Mouse (Mus musculus) heart, postnatal 0 days (tissue): ENCODE measurements at regions not wholly inside any gene's neighbourhood (a gene's known extent, or its start where the extent isn't known, plus 50 kb on each side); places are given as distances from the start of the nearest gene placed in this dataset.

Experiments
- CTCF ChIP-seq: IDR thresholded peaks from 2 replicates; pipeline ENCODE4 v1.5.1; 2016; ENCODE audit warnings: antibody characterized with exemption, control low read depth, low read depth
- EP300 ChIP-seq: IDR thresholded peaks from 2 replicates; pipeline ENCODE4 v1.6.1; 2016; ENCODE audit warnings: antibody characterized with exemption, low read depth

DNA sequence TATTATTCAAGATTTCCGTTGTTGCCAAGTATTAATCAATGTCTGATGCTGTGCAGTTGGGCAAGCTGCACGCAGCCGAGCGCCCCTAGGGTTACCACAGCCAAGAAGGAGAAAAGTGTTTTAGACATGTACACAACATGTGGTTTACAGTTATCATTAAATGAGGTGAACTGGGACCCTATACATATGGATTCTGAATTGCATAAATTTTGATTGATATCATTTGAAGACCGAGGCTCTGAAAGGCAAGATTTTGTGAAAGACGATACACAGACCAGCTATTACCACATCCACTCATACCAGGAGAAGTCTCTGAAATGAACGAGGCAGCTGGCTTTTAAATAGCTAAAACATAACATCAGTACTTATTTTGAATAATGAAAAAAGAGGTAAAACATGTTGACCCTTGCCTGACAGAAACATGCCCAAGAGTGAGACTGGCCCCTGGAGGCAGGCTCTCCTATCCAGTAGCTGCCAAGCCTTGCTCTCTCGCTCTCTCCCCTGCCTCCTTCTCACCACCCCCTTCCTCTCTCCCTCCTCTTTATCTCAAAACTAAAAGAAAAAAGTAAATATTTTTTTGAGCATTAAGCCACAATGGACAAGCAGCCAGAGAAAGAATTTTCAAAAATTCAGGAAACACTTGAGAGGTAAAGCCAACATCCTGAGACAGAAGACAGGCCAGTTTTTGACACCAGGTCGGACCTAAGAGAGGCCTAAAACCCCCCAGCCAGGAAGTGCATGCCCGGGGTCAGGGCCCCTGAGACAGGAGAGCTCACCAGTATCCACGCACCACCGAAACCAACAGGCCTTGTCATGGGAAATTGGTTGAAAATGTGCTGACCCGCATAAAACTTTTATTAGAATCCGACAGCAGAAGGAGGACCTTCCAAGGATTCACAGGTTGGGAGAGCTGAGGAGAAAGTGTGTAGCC, 342.9 kb upstream of the Mki67 start:
- no peak for TF ChIP-seq CTCF
- TF ChIP-seq EP300 = no peak
